Mouse (Mus musculus): Measurements from ENCODE around the gene Ssc4d. TPM values are rescaled to one million over a fixed set of nuclear protein-coding genes. Genes with fewer than 3 reads are reported as not detected.

Ssc4d gene
- total and polyA plus RNA-seq, 3 experiments, result 1.9 to 2.9 (median 2.0) TPM

DNA sequence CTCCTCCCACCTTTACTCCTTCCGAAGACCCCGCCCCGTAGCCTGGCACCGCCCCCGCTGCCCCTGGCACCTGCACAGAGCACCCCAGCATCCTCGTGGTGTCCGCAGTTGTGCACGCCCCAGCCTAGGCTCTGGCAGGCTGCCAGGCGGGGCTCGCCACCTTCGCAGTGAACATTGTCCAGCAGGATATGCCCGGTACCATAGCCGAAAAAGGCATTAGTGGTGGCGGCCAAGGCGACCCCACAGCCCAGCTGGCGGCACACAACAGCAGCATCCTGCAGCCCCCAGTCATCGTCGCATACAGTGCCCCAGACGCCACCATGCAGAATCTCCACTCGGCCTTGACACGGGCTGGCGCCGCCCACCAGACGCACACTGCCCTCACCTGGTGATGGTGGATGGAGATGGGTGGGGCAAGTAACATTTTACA is 8.8 kb downstream of the Ssc4d start:
- H3K4me2 ChIP-seq (ENCODE audit: insufficient read depth, low read depth, poor library complexity, severe bottlenecking), result no peak overlapping the region
- H3K27ac ChIP-seq (ENCODE audit: insufficient read depth, low read depth), result no peak overlapping the region
- H3K4me3 ChIP-seq (replicated peaks in 1 of 3; ENCODE audit: low read depth in 2 of 3, low read length in 2 of 3, poor library complexity in 1 of 3), result no peak overlapping the region
- peaks cover 16% of the 10 kb centered on the region for H3K27me3 ChIP-seq (replicated peaks)
- peaks cover 0 to 6% of the 10 kb centered on the region in 2 experiments for H3K36me3 ChIP-seq (replicated peaks in 1 of 2; ENCODE audit: control insufficient read depth in 1 of 2, insufficient read depth in 1 of 2, low read length in 1 of 2)
- H3K4me1 ChIP-seq (ENCODE audit: control insufficient read depth in 1 of 2, insufficient read depth in 2 of 2), result peaks cover 15 to 21% of the 10 kb centered on the region in 2 experiments
- DNase-seq (ENCODE audit: extremely low read depth), result no peak
- H3K79me2 ChIP-seq (replicated peaks; ENCODE audit: control insufficient read depth, extremely low read depth, insufficient read depth, poor library complexity, severe bottlenecking), result no peaks in the 10 kb centered on the region
- TF ChIP-seq MYC (IDR thresholded peaks at IDR 0.05; ENCODE audit: low read depth, low read length), result no peak
- no peak for TF ChIP-seq MAFK (IDR thresholded peaks at IDR 0.05; ENCODE audit: insufficient replicate concordance, low read length)
- peak; percentile 2 for TF ChIP-seq RAD21 (IDR thresholded peaks at IDR 0.05; ENCODE audit: low read depth, low read length)
- peak in 1 of 2 experiments; percentile 49; a peak in 2 of 4 replicates for TF ChIP-seq CTCF (conservative IDR thresholded peaks at IDR 0.05 in 1 of 2, IDR thresholded peaks at IDR 0.05 in 1 of 2; ENCODE audit: low read depth in 2 of 2, low read length in 2 of 2)
- TF ChIP-seq UBTF (IDR thresholded peaks at IDR 0.05; ENCODE audit: low read depth, low read length), result no peak
- no peak for TF ChIP-seq MAZ (IDR thresholded peaks at IDR 0.05; ENCODE audit: low read depth, low read length)
- dilution Hi-C loops (cut with MboI; ENCODE audit: extremely low pct_ligation_motif_present, extremely low pct_unique_long_range_greater_than_20kb, low sequenced_read_pairs), result no loop called here
- no peak overlapping the region for H3K9ac ChIP-seq (ENCODE audit: insufficient read depth, low read depth)
- no peaks in the 10 kb centered on the region for H3K9me3 ChIP-seq (replicated peaks; ENCODE audit: low read length)
- in situ Hi-C loops (cut with MboI; ENCODE audit: low pct_ligation_motif_present, low pct_unique_long_range_greater_than_20kb, low sequenced_read_pairs), result no loop called here

DNA sequence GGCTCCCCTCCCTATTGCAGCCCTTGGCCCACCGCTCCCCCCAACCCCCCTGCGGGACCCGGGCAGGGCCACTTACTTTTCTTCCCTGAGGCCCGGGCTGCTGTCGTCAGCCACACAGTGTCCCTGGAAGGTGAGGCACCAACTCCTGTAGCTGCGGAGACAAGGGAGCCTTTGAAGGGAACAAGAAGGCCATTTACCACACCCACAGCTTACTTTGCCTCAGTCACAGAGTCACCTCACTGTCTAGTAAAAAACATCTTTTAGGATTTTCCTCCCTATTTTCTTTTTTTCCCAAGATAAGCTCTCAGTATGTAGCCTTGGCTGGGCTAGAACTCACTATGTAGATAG is 11.1 kb downstream of the Ssc4d start:
- no peaks in the 10 kb centered on the region for H3K79me2 ChIP-seq (replicated peaks; ENCODE audit: control insufficient read depth, extremely low read depth, insufficient read depth, poor library complexity, severe bottlenecking)
- H3K36me3 ChIP-seq (replicated peaks in 1 of 2; ENCODE audit: control insufficient read depth in 1 of 2, insufficient read depth in 1 of 2, low read length in 1 of 2), result peaks cover 0 to 7% of the 10 kb centered on the region in 2 experiments
- in situ Hi-C loops (cut with MboI; ENCODE audit: low pct_ligation_motif_present, low pct_unique_long_range_greater_than_20kb, low sequenced_read_pairs) (loop anchor here (5.0 kb wide), 1 partner anchor 56 kb away; no protein-coding TSS in a partner anchor), dilution Hi-C loops (cut with MboI; ENCODE audit: extremely low pct_ligation_motif_present, extremely low pct_unique_long_range_greater_than_20kb, low sequenced_read_pairs) (no loop called here)
- peaks cover 15 to 31% of the 10 kb centered on the region in 2 experiments for H3K4me1 ChIP-seq (ENCODE audit: control insufficient read depth in 1 of 2, insufficient read depth in 2 of 2)
- H3K4me3 ChIP-seq (replicated peaks in 1 of 3; ENCODE audit: low read depth in 2 of 3, low read length in 2 of 3, poor library complexity in 1 of 3), result peak overlapping the region in 2 of 3 experiments; percentile 52 to 68
- no peak overlapping the region for H3K27ac ChIP-seq (ENCODE audit: insufficient read depth, low read depth)
- H3K9ac ChIP-seq (ENCODE audit: insufficient read depth, low read depth), result peak overlapping the region; percentile 39
- no peak for DNase-seq (ENCODE audit: extremely low read depth)
- H3K9me3 ChIP-seq (replicated peaks; ENCODE audit: low read length), result no peaks in the 10 kb centered on the region
- TF ChIP-seq JUND (conservative IDR thresholded peaks at IDR 0.05; ENCODE audit: low read depth, low read length), result no peak
- no peak for TF ChIP-seq MAZ (IDR thresholded peaks at IDR 0.05; ENCODE audit: low read depth, low read length)
- no peak for TF ChIP-seq SIN3A (IDR thresholded peaks at IDR 0.05; ENCODE audit: low read length)
- TF ChIP-seq ZMIZ1 (IDR thresholded peaks at IDR 0.05; ENCODE audit: low read depth, low read length), result no peak
- peaks cover 10% of the 10 kb centered on the region for H3K27me3 ChIP-seq (replicated peaks)
- peak overlapping the region; percentile 55 for H3K4me2 ChIP-seq (ENCODE audit: insufficient read depth, low read depth, poor library complexity, severe bottlenecking)

DNA sequence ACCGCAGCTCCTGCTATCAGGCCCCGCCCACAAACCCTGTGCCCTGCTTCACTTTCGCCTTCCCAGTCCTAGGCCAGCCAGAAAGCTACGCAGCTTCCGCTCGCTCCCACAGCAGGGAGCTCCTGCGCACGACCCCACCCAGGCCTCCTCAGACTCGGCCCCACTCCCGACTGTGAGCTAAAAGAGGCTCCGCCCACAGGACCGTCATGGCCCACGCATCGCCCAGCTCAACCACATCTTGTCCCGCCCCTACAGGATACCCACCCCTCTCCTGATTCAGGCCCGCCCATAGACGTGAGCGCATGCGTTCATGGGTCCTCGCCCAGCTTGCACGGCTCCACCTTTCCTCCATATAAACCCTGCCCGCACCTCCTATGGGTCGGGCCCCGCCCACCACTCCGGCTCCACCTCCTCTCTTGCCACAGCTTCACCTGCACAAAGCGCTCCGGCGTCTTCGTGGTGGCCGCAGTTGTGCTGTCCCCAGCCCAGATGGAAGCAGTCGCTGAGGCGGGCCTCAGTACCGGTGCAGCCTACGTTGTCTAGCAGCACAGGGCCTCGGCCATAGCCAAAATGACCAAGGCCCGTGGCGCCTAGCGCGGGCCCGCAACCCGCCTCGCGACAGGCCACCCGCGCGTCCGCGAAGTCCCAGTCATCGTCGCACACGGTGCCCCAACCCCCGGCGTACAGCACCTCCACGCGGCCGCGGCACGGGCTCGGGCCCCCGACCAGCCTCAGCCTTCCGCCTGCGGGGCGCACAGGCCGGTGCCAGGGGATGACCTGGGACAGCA is 11.6 kb downstream of the Ssc4d start:
- Histone ChIP-seq H3K79me2 (replicated peaks; ENCODE audit: control insufficient read depth, extremely low read depth, insufficient read depth, poor library complexity, severe bottlenecking) (no peaks in the 10 kb centered on the region), H3K27ac (ENCODE audit: insufficient read depth, low read depth) (peak overlapping the region; percentile 67), H3K4me3 (replicated peaks in 1 of 3; ENCODE audit: low read depth in 2 of 3, low read length in 2 of 3, poor library complexity in 1 of 3) (peak overlapping the region; percentile 28 to 68 (median 52)), H3K27me3 (replicated peaks) (peaks cover 10% of the 10 kb centered on the region), H3K4me1 (ENCODE audit: control insufficient read depth in 1 of 2, insufficient read depth in 2 of 2) (peaks cover 16 to 34% of the 10 kb centered on the region in 2 experiments), H3K9me3 (replicated peaks; ENCODE audit: low read length) (no peaks in the 10 kb centered on the region), H3K36me3 (replicated peaks in 1 of 2; ENCODE audit: control insufficient read depth in 1 of 2, insufficient read depth in 1 of 2, low read length in 1 of 2) (peaks cover 0 to 7% of the 10 kb centered on the region in 2 experiments), H3K4me2 (ENCODE audit: insufficient read depth, low read depth, poor library complexity, severe bottlenecking) (peak overlapping the region; percentile 55), H3K9ac (ENCODE audit: insufficient read depth, low read depth) (peak overlapping the region; percentile 39)
- dilution Hi-C loops (cut with MboI; ENCODE audit: extremely low pct_ligation_motif_present, extremely low pct_unique_long_range_greater_than_20kb, low sequenced_read_pairs) (no loop called here), in situ Hi-C loops (cut with MboI; ENCODE audit: low pct_ligation_motif_present, low pct_unique_long_range_greater_than_20kb, low sequenced_read_pairs) (loop anchor here (5.0 kb wide), 1 partner anchor 55 kb away; no protein-coding TSS in a partner anchor)
- peak; percentile 99 for DNase-seq (ENCODE audit: extremely low read depth)
- TF ChIP-seq CHD1 (IDR thresholded peaks at IDR 0.05; ENCODE audit: low read depth, low read length) (no peak), GABPA (IDR thresholded peaks at IDR 0.05; ENCODE audit: insufficient replicate concordance, low read depth, low read length) (no peak), IRF4 (IDR thresholded peaks at IDR 0.05; ENCODE audit: low read depth, low read length) (no peak; the same call in 1 of the 2 replicates), CHD2 (IDR thresholded peaks at IDR 0.05; ENCODE audit: low read length) (no peak), MAX (IDR thresholded peaks at IDR 0.05; ENCODE audit: low read length) (0 out of 2 replicates have a peak, but pooled peaks have one; percentile 37), EP300 (IDR thresholded peaks at IDR 0.05; ENCODE audit: low read length) (no peak), NRF1 (IDR thresholded peaks at IDR 0.05; ENCODE audit: low read depth, low read length) (peak; percentile 78), CTCF (conservative IDR thresholded peaks at IDR 0.05 in 1 of 2, IDR thresholded peaks at IDR 0.05 in 1 of 2; ENCODE audit: low read depth in 2 of 2, low read length in 2 of 2) (peak in 1 of 2 experiments; percentile 16; a peak in 2 of 4 replicates), ZNF384 (IDR thresholded peaks at IDR 0.05; ENCODE audit: low read depth, low read length) (no peak), USF2 (conservative IDR thresholded peaks at IDR 0.05; ENCODE audit: low read depth, low read length) (no peak), JUND (conservative IDR thresholded peaks at IDR 0.05; ENCODE audit: low read depth, low read length) (no peak), ZC3H11A (IDR thresholded peaks at IDR 0.05; ENCODE audit: low read depth, low read length) (no peak), NELFE (IDR thresholded peaks at IDR 0.05; ENCODE audit: low read depth, low read length) (peak; percentile 78), MYC (IDR thresholded peaks at IDR 0.05; ENCODE audit: low read depth, low read length) (no peak), HCFC1 (IDR thresholded peaks at IDR 0.05; ENCODE audit: low read depth, low read length) (peak; percentile 51), ETS1 (conservative IDR thresholded peaks at IDR 0.05; ENCODE audit: low read depth, low read length) (no peak), KAT2A (IDR thresholded peaks at IDR 0.05; ENCODE audit: insufficient replicate concordance, low read length) (no peak)
